Mouse (Mus musculus) adrenal gland, adult 18-20 months (tissue): ENCODE results near the gene Wdr54. TPM values are rescaled to one million over a fixed set of nuclear protein-coding genes. Genes with fewer than 3 reads are reported as not detected.
A peak's percentile ranks its signal among the peaks of the same experiment; 100 is the strongest.

ENCODE experiments used
- DNase-seq, 2 experiments: peaks; one replicate each; pipeline ENCODE4 v3.0.0; 2021 to 2022; ENCODE audit warnings: low spot score in 2 of 2
- total RNA-seq, 2 experiments: library from RNA; stranded (reverse); gene quantifications; 1 replicate in 1 of 2; 2 replicates in 1 of 2; pipeline ENCODE4 v1.2.3; 2021

Wdr54 gene
- total RNA-seq, 2 experiments from 2014 or later: 1.9 to 3.6 TPM

- no peak for DNase-seq
Measured at GRCm38 (mm10) chr6:83131469-83132034, 24.6 kb downstream of the Wdr54 start.

DNA sequence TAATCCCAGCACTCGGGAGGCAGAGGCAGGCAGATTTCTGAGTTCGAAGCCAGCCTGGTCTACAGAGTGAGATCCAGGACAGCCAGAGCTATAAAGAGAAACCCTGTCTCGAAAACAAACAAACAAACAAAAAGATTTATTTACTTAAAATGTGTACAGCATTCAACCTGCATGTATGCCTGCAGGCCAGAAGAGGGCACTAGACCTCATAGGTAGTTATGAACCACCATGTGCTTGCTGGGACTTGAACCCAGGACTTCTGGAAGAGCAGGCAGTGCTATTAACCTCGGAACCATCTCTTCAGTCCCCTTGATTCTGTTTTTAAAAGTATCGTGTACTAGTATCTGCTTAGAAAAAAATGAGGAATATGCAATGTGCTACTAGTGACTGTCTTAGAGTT lies 28.8 kb downstream of the Wdr54 start:
- DNase-seq: no peak

DNA sequence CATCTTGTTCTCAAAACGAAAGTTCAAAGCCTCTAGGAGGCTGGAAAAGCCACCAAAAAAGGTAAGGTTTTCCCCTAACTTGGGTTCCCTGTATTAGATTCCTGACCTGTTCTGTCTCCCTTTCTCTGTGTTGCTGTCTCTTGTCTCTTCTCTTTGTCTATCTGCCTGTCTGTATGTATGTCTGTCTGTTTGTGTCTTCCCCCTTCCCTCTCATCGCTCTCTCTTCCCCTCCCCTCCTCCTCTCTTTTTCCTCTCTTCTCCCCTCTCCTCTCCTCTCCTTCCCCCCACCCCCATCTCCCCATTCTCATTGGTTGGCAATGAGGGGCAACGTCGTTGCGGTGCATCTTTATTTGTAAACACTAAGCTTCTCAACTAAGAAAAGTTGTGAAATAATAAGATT lies 30.9 kb downstream of the Wdr54 start, which contains the start of gene Ino80b:
Ino80b (minus strand) TSS at position 101 of the 400 bp plus-strand sequence.
- no peak for DNase-seq

GRCm38 (mm10) chr6:83124851-83125312 lies 31.3 kb downstream of the Wdr54 start:
- peak; percentile 81 to 88 for DNase-seq

DNA sequence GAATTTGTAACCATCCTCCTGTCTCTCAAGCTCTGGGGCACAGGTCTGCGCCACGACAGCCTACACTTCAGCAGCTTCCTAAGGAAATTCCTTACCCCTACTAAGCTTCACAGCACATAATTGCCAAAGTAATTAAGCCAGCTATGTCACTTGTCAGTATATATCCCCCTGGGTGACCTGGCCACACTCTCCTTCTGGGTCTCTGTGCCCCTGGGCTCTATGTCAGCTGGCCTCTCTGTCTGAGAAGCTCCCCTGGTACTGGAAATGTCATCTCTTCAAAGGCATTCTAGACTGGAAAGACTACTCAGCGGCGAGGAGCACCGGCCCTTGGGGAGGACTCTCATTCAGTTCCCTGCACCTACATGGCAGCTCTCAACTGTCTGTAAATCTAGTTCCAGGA lies 33.2 kb downstream of the Wdr54 start:
- no peak for DNase-seq

- peak in 1 of 2 experiments; percentile 54 for DNase-seq
Measured at GRCm38 (mm10) chr6:83121863-83122710, 34.1 kb downstream of the Wdr54 start.

GRCm38 (mm10) chr6:83120930-83121862 lies 35.0 kb downstream of the Wdr54 start, which contains the start of gene Wbp1:
Wbp1 (minus strand) TSS chr6:83121559.
- DNase-seq: peak; percentile 77 to 85

DNA sequence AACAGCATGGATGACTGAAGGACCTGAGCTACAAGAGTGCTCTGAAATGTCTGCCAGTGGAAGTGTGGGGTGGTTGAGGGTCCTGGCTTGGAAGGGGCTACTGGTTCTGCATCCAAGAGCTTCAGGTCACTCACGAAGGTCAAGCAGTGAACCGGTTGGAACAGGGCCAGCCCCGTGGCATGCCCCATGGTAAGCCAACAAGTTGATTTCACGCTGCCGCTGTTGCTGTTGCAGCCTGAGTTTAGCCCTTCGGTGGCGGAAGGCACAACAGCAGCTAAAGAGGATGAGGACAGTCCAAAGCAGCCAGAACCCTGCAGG lies 36.5 kb downstream of the Wdr54 start:
- DNase-seq: peak in 1 of 2 experiments; percentile 29

- DNase-seq: no peak
Measured at GRCm38 (mm10) chr6:83118825-83119733, 37.1 kb downstream of the Wdr54 start.

GRCm38 (mm10) chr6:83118369-83118768 lies 37.8 kb downstream of the Wdr54 start:
- DNase-seq: no peak

- no peak for DNase-seq
Measured at GRCm38 (mm10) chr6:83117616-83118015, 38.6 kb downstream of the Wdr54 start.

GRCm38 (mm10) chr6:83117165-83117438 lies 39.1 kb downstream of the Wdr54 start:
- no peak for DNase-seq

GRCm38 (mm10) chr6:83116373-83117164 lies 39.6 kb downstream of the Wdr54 start:
- no peak for DNase-seq

DNA sequence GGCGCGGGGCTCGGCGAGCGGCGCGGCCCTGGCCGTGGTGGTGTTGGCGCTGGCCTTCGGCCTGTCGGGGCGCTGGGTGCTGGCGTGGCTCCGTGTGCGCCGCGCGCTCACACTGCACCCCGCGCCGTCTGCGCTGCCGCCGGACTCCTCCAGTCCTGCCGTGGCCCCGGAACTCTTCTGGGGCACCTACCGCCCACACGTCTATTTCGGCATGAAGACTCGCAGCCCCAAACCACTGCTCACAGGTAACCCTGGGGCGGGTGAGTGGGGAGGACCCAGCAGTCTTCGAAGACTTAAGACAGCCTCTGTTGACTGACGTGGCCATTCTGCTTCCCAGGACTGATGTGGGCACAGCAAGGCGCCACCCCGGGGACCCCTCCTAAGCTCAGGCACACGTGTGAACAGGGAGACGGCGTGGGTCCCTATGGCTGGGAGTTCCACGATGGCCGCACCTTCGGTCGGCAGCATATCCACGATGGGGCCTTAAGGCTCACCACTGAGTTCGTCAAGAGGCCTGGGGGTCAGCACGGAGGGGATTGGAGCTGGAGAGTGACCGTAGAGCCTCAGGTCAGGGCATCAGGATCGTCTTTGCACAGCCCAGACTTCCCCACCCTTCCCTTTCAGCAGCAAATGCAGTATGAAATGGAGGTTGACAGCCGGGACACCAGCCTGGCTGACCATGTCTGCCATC lies 40.4 kb downstream of the Wdr54 start:
- DNase-seq: no peak

DNA sequence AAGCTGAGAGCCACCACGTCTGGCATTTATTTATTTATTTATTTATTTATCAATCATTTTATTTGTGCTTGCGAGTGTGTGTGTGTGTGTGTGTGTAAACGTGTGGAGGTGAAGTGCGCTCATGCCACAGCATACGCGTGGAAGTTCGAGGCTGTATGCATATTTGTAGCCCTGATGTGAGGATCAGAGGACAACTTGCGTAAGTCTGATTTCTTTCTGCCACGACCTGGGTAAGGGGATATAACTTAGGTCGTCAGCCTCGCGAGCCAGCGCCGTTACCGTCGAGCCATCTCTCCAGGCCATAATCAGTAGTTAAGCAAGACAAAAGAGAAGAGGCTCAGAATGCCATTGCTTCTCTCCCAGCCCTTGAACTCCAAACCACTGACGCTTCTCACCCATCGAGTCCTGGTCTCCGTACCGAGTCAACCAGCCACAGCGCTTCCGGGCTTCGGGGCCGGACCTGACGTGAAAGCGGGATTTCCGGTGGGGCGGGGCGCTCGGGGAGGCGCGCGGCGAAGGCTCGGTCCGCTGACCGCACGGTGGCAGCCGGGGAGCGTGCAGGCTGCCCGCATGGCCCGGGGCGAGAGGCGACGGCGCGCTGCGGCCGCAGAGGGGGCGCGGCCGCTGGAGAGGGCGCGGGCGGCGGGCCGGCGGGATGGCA lies 41.1 kb downstream of the Wdr54 start, which contains the start of gene Mogs:
Mogs (plus strand) TSS at position 486 of the 661 bp plus-strand sequence.
- DNase-seq: peak; percentile 94 to 96

- no peak for DNase-seq
Measured at GRCm38 (mm10) chr6:83111510-83112136, 44.6 kb downstream of the Wdr54 start.

DNA sequence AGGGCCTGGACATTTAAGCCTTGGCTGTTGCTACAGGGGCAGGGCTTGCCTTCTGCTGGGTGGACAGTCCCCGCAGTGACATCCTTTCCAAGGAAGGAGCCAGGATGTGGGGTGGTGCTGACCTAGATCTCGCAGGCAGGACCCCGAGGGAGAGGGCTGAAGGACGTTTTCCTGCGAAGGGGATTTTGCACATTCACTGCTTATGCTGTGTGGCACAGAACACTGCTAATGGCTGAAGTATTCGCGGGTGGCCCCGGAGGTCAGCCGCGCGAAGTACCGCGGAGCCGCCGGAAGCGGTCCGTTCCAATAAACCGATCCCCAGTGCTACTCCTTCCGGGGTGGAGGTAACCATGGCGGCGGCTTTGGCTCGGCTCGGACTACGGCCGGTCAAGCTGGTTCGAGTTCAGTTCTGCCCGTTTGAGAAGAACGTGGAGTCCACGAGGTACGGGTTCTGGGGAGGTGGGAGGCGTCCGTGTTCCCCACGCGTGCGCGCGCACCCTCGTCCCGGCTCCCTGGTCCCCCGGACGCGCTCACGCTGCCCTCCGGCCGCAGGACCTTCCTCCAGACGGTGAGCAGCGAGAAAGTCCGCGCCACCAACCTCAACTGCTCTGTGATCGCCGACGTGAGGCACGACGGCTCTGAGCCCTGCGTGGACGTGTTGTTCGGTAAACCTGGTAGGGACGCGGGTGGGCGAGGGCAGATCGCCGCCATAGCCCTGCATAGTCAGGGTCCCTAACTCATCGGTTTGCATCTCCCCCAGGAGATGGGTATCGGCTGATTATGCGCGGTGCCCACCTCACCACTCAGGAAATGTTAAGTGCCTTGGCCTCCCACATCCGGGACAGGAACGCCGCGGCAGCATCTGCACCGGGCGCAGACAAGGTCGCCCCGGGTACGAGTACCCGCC lies 47.2 kb downstream of the Wdr54 start, which contains the start of gene Mrpl53:
Mrpl53 (plus strand) TSS at position 279 of the 907 bp plus-strand sequence.
- peak; percentile 81 to 83 for DNase-seq
